Mouse (Mus musculus) kidney, postnatal 0 days (tissue): ENCODE results near the gene Spag9. TPM values are rescaled to one million over a fixed set of nuclear protein-coding genes. Genes with fewer than 3 reads are reported as not detected.
A peak's percentile ranks its signal among the peaks of the same experiment; 100 is the strongest.

Experiments used
- ATAC-seq: fragments of 200-750 bp; cut with Nextera tagmentation; replicated peaks from 2 replicates; pipeline ENCODE4 v1.8.0; 2017; ENCODE audit warnings: low read depth, moderate number of reproducible peaks, moderate TSS enrichment, moderate library complexity; ENCODE audit not compliant: low FRiP score
- DNase-seq: peaks from one replicate; pipeline ENCODE4 v3.0.0-alpha.2; 2016; ENCODE audit warnings: low spot score
- H3K27ac ChIP-seq: fragments of 300-500 bp; sonication (generic); 2 replicates; pipeline ENCODE4 v1.5.1; 2014; ENCODE audit warnings: mild to moderate bottlenecking
- H3K27me3 ChIP-seq: fragments of 300-500 bp; sonication (generic); 2 replicates; pipeline ENCODE4 v1.6.1; 2014; ENCODE audit warnings: low read length, mixed read lengths; ENCODE audit not compliant: insufficient read depth
- H3K36me3 ChIP-seq: fragments of 300-500 bp; sonication (generic); 2 replicates; pipeline ENCODE4 v1.6.1; 2014; ENCODE audit warnings: low read length, mixed read lengths; ENCODE audit not compliant: insufficient read depth
- H3K4me1 ChIP-seq: fragments of 300-500 bp; sonication (generic); replicated peaks from 2 replicates; pipeline ENCODE4 v1.6.1; 2014; ENCODE audit warnings: antibody characterized with exemption, low read length, mixed read lengths; ENCODE audit not compliant: insufficient read depth
- H3K4me2 ChIP-seq: fragments of 300-500 bp; sonication (generic); 2 replicates; pipeline ENCODE4 v1.6.1; 2014; ENCODE audit warnings: mild to moderate bottlenecking, low read length, moderate library complexity, mixed read lengths
- H3K4me3 ChIP-seq: fragments of 300-500 bp; sonication (generic); replicated peaks from 2 replicates; pipeline ENCODE4 v1.5.1; 2014; ENCODE audit warnings: low read depth, low read length
- H3K9ac ChIP-seq: fragments of 300-500 bp; sonication (generic); 2 replicates; pipeline ENCODE4 v1.6.1; 2014; ENCODE audit warnings: low read depth, low read length
- H3K9me3 ChIP-seq: fragments of 300-500 bp; sonication (generic); replicated peaks from 2 replicates; pipeline ENCODE4 v1.6.1; 2016; ENCODE audit warnings: low read length, inconsistent platforms, mixed read lengths
- CTCF ChIP-seq: IDR thresholded peaks from 2 replicates; pipeline ENCODE4 v1.5.1; 2016; ENCODE audit warnings: antibody characterized with exemption, low read depth, mild to moderate bottlenecking, moderate library complexity
- WGBS: fragments of 180-500 bp; shearing (Covaris S2); extraction: QIAGEN DNeasy Blood & Tissue Kit; methylation state at CpG from one replicate; pipeline ENCODE4 v1.1.7; 2014; 5-methylcytosine and 5-hydroxymethylcytosine counted together
- polyA plus RNA-seq: library from polyadenylated mRNA; unstranded; fragments of >200 nt; fragmentation: Nextera tagmentation; extraction: Ambion mirVana; gene quantifications from 2 replicates; pipeline ENCODE4 v1.2.1, GENCODE M21; 2015

Gene Spag9
- polyA plus RNA-seq, 1 experiment from 2014 or later = 59.8 TPM

DNA sequence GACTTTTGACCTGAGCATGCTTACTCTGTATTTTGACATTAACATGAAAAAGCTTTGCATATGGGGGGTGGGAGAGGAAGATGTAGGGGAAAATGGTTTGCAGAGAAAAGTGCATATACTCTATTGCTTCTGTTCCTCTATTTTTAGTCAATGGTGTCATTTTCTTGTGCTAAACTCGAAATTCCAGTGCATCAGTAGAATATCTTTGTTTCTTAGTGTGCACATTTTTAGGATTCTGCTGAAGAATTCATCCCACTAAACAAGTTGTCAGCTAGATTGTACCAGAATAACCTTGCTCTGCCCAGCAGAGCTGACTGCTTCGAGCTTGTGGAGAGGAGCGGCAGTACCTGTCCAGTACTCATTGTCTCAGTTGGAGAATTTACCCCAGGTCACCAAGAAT, 124.8 kb downstream of the Spag9 start:
- Histone ChIP-seq H3K9me3 (no peaks in the 10 kb centered on the region), H3K4me1 (no peaks in the 10 kb centered on the region), H3K9ac (no peak overlapping the region), H3K27ac (no peak overlapping the region), H3K4me3 (no peak overlapping the region), H3K27me3 (no peaks in the 10 kb centered on the region), H3K4me2 (no peak overlapping the region), H3K36me3 (peaks cover 29% of the 10 kb centered on the region)
- no peak for ATAC-seq
- no peak for DNase-seq
- no peak for TF ChIP-seq CTCF
- WGBS = 89% methylated on average over 3 of the region's 3 CpGs

DNA sequence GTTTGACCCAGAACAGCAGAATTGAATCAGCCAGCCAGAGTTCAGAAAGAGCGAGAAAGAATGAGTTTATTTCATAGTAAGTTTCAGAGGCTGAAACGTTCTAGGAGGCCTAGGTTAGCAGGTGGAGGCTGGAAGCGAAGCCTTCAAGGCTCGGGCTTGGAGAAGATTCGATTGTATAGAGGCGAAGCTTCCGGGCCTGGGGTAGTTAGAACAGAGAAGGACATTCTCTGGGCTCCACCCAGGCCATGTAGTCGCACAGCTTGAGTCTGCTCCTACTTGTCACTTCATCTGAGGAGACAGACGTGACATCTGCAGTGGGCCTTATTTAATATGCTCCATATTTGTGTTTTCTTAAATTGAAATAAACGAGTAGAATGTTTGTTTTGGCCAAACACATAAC, 125.6 kb downstream of the Spag9 start:
- DNase-seq (no peak), ATAC-seq (no peak)

DNA sequence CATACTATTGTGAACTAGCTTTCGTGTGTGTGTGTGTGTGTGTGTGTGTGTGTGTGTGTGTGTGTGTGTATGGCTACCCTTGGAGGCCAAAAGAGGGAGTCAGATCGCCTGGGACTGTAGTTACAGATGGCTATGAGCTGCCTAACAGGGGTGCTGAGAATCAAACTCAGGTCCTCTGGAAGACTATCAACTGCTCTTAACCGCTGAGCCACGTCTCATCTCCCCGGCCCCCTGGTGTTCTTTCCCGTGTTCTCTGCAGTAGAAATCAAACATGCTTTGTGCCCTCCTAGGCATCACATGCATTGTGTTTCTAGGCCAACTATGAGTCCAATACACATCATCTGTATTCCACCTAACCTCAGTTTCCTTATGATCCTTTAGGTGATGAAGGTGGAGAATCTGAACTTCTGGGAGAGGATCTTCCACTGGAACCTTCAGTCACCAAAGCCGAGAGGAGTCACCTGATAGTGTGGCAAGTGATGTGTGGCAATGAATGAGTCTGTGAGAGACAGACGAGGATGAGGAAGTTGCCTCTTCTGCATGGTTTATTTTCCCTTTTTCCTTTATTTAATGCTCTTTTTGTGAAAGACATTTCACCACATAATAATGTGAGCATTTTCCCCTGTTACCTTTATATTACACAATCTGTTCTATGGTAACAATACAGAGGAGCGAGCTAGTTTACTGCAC, 126.6 kb downstream of the Spag9 start:
- Histone ChIP-seq H3K4me1 (no peaks in the 10 kb centered on the region), H3K36me3 (peaks cover 16% of the 10 kb centered on the region; the same call in 1 of the 2 replicates), H3K4me3 (no peak overlapping the region), H3K27me3 (no peaks in the 10 kb centered on the region), H3K9me3 (no peaks in the 10 kb centered on the region), H3K4me2 (no peak overlapping the region), H3K27ac (no peak overlapping the region), H3K9ac (no peak overlapping the region)
- ATAC-seq (no peak), DNase-seq (no peak)
- WGBS = 90% methylated on average over 9 of the region's 9 CpGs
- TF ChIP-seq CTCF = no peak

More for the DNA sequence above, 125.6 kb downstream of the Spag9 start:
- Histone ChIP-seq H3K27me3 (no peaks in the 10 kb centered on the region), H3K4me3 (no peak overlapping the region), H3K4me1 (no peaks in the 10 kb centered on the region), H3K36me3 (peaks cover 25% of the 10 kb centered on the region), H3K27ac (no peak overlapping the region), H3K9ac (no peak overlapping the region), H3K4me2 (no peak overlapping the region), H3K9me3 (no peaks in the 10 kb centered on the region)
- WGBS = 90% methylated on average over 10 of the region's 10 CpGs
- no peak for TF ChIP-seq CTCF

DNA sequence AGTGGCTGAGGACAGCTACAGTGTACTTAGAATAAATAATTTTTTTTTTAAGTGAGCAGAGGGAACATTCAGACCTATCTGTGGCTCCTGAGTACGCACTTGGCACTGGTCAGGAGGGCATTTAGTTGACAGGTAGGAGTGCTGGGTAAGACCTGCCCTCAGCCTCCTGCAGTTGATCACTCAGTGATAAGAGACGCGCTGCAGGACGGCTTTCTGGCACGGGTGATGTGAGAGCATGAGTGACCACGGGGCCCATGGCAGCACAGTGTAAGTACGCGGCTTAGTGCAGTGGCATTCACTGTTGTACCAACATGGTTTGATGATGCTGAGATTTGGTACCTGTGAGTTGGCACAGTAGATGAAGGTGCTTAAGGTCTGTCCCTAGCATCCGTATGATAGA, 130.8 kb downstream of the Spag9 start:
- DNase-seq = no peak
- Histone ChIP-seq H3K36me3 (peaks cover 3% of the 10 kb centered on the region; the same call in 1 of the 2 replicates), H3K27me3 (no peaks in the 10 kb centered on the region), H3K9ac (no peak overlapping the region), H3K9me3 (no peaks in the 10 kb centered on the region), H3K4me3 (no peak overlapping the region), H3K4me2 (no peak overlapping the region), H3K4me1 (no peaks in the 10 kb centered on the region), H3K27ac (no peak overlapping the region)
- 83% methylated on average over 9 of the region's 9 CpGs for WGBS
- TF ChIP-seq CTCF = no peak
- ATAC-seq = no peak

DNA sequence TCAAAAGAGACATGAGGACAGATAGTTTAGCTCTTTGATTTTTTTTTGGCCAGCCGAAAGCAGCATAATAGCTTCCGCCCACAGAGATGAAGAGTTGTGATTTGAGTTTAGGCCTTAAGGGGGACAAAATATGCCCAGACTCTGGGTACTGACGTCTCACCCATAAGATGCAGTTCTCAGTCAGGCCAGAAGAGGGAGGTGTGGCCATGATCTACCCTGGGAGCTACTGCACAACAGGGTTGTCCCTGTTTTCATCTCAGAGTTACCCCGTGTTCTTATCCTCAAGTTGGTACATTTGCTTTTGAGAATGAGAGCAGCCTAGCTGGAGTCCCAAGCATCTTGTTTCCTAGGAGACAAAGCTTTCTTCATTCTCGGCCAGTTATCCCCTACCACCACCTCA, 132.1 kb downstream of the Spag9 start:
- Histone ChIP-seq H3K27me3 (no peaks in the 10 kb centered on the region), H3K4me2 (no peak overlapping the region), H3K36me3 (peaks cover 3% of the 10 kb centered on the region; the same call in 1 of the 2 replicates), H3K27ac (no peak overlapping the region), H3K4me3 (no peak overlapping the region), H3K4me1 (no peaks in the 10 kb centered on the region), H3K9ac (no peak overlapping the region), H3K9me3 (no peaks in the 10 kb centered on the region)
- 36% methylated on average over 5 of the region's 5 CpGs for WGBS
- DNase-seq = peak; percentile 88
- ATAC-seq = no peak
- TF ChIP-seq CTCF = peak; percentile 91

DNA sequence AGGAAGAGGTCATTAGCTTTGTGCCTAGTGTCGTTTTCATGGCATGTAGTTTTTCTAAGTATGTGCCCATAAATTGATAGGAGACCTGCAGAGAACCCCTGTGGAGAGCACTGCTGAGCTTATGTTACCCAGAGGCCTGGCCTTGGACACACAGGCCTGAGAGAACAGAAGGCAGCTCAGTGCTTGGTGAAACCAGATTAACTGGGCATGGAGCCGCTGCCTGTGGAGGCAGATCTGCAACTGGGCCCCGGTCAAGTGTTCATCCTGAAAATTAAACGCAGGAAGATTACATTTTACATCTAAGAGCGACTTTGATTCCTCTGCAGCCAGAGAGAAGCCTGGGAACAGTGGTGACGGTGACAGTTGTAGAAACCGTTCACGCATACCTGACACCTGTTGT, 132.6 kb downstream of the Spag9 start:
- no peaks in the 10 kb centered on the region for H3K27me3 ChIP-seq
- DNase-seq = no peak
- H3K4me1 ChIP-seq = no peaks in the 10 kb centered on the region
- no peak overlapping the region for H3K4me3 ChIP-seq
- no peak overlapping the region for H3K4me2 ChIP-seq
- TF ChIP-seq CTCF = no peak
- H3K27ac ChIP-seq = no peak overlapping the region
- no peak for ATAC-seq
- H3K9me3 ChIP-seq = no peaks in the 10 kb centered on the region
- H3K36me3 ChIP-seq = peaks cover 1% of the 10 kb centered on the region; the same call in 1 of the 2 replicates
- H3K9ac ChIP-seq = no peak overlapping the region
- WGBS = 92% methylated on average over 8 of the region's 8 CpGs
